Mouse (Mus musculus) lung, postnatal 14 days (tissue): ENCODE data around the gene Sema3g.
A peak's percentile ranks its signal among the peaks of the same experiment; 100 is the strongest.

Experiments
- DNase-seq: peaks from one replicate; pipeline ENCODE4 v3.0.0; 2021

The Sema3g gene

DNA sequence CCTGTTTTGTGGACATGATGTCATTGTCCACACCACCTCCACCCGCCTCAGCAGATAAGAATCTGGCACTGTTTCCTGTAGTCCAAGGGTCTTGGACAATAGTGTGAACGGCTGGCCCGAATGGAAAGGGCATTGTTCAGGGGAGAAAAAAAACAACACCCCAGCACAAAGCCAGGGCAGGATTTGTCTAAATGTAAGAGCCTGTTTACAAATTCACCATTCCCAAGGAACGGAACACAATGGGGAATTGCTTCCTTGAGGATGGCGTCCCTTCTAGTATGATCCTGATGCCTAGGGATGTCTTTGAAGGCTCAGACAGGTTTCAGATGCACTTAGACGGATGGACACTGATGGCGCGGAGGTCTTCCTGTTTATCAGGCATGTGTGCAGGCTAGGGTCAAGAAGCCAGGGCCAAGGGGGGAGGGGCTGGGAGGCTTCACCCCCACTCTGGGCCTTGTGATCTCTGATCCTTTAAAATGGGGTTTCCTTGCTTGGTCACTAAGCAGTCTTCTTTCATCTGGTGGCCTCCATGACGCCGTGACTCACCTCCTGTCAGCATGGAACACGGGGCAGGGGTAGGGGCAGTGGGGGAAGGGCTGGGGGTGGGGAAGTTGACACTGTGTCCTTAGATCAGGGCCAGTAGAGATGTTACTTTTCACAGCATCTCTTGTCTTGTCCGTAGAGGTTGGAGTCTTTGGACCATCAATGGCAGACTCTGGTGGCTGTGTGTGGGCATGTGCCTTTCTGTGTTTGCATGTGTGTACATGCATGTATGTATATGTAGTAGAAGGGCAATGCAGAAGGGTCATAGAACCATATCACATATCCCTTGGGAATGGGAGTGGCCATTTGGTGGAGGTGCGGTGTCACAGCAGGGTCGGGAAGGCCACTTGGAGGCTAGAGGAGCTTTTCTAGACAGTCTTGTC lies 15.7 kb downstream of the Sema3g start:
- peak; percentile 64 for DNase-seq

DNA sequence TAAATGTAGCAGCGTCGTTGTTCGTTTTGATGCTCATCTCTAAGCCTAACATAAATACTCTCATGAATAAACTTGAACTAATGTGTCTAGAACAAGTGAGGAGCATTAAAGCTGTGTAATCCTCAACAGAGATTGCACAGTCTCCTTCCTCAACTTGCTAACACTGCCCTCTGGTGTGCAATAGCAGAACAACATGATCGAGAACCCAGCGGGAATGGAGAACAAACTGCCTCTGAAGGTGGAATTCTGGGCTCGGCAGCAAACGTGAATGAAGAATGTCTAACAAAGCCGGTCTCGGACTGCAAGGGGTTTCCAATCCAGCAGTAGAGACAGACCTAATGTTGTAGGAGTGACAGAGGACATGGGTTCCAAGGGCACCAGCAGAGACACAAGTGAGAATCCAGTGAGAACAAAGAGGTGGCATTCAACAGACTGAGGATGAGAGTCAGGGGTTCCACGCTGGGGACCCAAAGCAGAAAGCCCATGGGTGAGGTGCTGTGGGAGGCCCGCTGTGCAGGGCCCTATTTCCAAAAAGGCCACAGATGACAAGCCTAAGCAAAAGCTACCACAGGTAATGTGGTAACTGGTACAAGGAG lies 16.4 kb downstream of the Sema3g start:
- peak; percentile 92 for DNase-seq

GRCm38 (mm10) chr14:31237101-31237882 lies 19.6 kb downstream of the Sema3g start:
- DNase-seq, result peak; percentile 67

GRCm38 (mm10) chr14:31240528-31240927 lies 22.9 kb downstream of the Sema3g start:
- DNase-seq, result no peak

DNA sequence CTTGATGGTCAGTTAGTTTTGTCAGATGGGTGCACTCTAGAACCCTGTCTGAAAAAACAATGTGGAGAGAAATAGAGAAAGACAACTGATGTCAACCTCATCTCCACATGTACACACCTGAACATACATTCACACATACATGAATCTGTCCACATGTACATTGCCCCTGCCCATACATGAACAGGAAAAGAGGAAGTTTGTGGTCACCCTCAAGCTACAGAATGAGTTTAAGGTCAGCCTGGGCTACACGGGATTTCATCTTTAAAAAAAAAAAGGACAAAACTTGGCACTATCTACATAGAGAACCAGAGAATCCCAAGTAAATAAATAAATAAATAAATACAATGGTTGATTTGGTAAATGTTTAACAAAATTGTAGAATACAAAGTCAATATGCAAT lies 27.1 kb downstream of the Sema3g start:
- DNase-seq, result no peak

DNA sequence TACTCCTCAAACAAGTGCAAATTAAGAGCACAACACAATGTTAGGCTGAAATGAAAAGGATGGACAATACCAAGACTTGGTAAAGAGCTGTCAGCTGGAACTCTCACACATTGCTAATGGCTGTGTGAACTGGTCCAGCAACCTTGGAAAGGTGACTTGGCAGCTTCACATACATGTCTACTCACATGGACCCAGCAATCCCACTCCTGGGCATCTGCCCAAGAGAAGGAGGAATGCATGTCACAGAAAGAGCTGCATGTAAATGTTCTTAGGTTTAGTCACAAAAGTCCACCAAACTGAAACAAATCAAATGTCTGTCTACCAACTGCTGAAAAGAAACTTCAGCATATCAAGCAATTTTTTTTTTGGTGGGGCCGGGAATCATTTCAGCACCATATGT lies 28.3 kb downstream of the Sema3g start:
- no peak for DNase-seq

DNA sequence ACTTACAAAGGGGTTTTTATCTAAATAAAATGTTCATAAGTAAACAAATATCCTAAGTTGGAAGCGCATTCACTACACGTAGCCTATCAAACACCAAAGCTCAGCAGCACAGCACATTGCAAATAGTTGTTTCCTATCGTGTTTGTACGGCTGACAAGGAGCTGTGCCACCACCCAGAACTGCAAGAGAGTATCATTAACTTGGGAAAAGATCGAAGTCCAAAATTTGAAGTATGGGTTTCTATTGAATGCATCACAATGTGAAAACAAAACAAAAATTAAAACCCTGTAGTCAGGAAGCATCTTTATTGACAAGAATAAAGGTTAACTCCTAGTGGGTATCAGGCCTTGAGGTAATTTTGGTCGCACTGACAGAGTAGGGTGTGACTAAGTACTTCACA lies 30.7 kb downstream of the Sema3g start:
- DNase-seq, result no peak

DNA sequence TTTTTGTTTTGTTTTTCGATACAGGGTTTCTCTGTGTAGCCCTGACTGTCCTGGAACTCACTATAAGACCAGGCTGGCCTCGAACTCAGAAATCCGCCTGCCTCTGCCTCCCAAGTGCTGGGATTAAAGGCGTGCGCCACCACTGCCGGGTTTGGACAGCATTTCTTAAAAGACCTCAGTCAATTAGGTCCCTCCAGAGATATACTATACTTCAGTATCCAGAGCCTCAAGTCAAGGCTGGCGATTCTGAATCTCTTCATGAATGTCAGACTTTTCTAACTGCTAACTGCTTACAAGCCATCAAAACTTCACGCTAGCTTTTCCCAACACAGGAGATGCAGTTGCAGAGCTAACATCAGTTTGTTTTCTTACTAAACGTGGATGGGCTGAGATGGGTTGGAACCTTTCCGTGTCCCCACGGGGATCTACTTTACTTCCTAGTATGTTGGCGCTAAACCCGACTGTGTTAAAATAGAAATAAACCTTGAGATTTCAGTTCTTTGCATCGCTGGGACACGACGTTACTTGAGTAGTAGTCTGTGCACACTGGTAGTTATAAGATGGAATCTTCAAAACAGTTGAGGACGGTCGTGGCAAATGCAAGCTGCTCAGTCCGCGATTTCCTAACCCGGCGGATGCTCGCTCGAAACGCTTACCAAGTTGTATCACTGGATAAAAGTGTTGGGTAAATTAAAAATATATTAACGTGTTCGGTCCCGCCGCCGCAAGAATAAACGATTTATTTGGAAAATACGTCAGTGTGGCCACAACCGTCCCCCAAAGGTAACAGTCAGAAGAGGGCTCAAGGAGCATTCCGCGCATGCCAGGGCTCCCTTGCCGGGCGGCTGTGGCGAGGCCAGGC lies 32.8 kb downstream of the Sema3g start:
- DNase-seq, result no peak

DNA sequence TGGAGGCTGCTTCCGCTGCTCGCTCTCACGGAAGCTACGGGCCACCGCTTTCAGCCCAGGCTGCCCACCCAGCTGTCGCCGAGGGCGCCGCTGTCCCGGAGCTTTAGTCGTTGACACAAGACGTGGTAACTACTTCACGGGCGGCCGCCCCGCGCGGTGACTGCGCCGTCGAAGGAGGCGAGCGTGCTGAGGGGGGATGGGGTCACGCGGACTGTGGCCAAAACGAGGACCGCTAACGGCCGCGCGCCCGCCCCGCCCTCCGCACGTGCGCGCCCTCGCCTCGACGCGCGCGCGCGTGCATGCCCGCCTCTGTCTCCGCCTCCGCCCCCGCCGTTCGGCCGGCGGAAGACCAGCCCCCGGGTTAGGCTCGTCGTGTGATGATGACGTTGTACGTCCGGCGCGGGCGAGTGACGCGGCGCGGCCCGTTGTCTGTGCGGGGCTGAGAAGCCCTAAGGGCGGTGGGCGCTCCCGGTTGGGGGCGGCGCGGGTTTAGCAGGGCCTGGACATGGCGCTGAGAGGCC lies 33.5 kb downstream of the Sema3g start, which contains the start of the genes Phf7 and Bap1:
Gene Phf7, minus strand, starts transcription at position 234 of the 521 bp plus-strand sequence.
Gene Bap1, plus strand, starts transcription at position 367 of the 521 bp plus-strand sequence.
- DNase-seq, result peak; percentile 97

GRCm38 (mm10) chr14:31251626-31252025 lies 34.0 kb downstream of the Sema3g start:
- DNase-seq, result no peak

DNA sequence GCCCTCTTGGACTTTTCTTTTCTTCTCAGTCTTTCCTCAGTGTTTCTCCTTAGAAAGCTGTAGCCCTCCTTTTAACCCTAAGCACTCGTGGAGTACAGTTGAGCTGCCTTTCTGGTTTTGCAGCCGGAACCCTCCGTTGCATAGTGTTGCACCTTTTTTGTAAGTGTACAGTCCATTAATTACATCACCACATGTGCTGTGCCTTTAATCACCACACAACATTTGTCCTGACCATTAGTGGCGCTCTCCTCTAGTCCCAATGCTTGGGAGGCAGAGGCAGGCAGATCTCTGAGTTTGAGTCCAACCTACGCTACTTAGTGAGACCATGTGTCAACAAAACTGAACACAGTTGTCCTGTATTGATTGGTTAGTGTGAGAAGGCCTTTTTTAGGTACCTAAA lies 34.4 kb downstream of the Sema3g start:
- DNase-seq, result no peak

- no peak for DNase-seq
Measured at GRCm38 (mm10) chr14:31258476-31259050, 40.9 kb downstream of the Sema3g start.

GRCm38 (mm10) chr14:31260374-31260773 lies 42.7 kb downstream of the Sema3g start:
- DNase-seq, result no peak

- DNase-seq, result no peak
Measured at GRCm38 (mm10) chr14:31260932-31261331, 43.3 kb downstream of the Sema3g start.

DNA sequence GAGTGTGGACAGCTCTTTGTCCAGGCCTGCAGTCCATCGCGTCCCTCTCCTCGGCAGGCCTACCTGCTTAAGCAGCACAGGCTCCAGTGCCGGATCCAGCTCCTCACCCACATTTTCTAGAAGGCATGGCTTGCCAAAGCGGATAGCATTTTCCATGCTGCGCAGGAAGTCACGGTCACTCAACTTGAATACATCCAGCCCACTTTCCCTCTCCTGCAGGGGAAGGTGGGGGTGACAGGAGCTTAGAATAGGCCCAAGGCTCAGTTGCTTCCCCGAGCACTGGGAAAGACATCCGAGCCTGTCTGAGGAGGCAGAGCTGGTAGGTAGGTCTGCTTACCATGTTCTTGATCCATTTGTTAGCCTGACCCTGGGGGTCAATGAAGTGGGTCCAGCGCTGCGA lies 50.0 kb downstream of the Sema3g start:
- DNase-seq, result no peak

- no peak for DNase-seq
Measured at GRCm38 (mm10) chr14:31268301-31269001, 50.8 kb downstream of the Sema3g start.

GRCm38 (mm10) chr14:31269456-31270100 lies 51.9 kb downstream of the Sema3g start:
- DNase-seq, result peak; percentile 39

GRCm38 (mm10) chr14:31271121-31271520 lies 53.5 kb downstream of the Sema3g start:
- DNase-seq, result no peak

GRCm38 (mm10) chr14:31272164-31272563 lies 54.5 kb downstream of the Sema3g start:
- DNase-seq, result peak; percentile 87
